Mouse (Mus musculus) WW6 (cell line): ENCODE results near the gene Cox5a.
A peak's percentile ranks its signal among the peaks of the same experiment; 100 is the strongest.

Experiments used
- DNase-seq: peaks from one replicate; pipeline ENCODE4 v3.0.0-alpha.2; 2013; ENCODE audit warnings: low read depth, low spot score

The Cox5a gene

GRCm38 (mm10) chr9:57561711-57562099, 40.6 kb downstream of the Cox5a start:
- DNase-seq, result no peak

- DNase-seq, result no peak
Measured at GRCm38 (mm10) chr9:57562896-57563372, 41.9 kb downstream of the Cox5a start.

- no peak for DNase-seq
Measured at GRCm38 (mm10) chr9:57564609-57565008, 43.5 kb downstream of the Cox5a start.

GRCm38 (mm10) chr9:57565741-57566221, 44.7 kb downstream of the Cox5a start:
- no peak for DNase-seq

- DNase-seq, result peak; percentile 40
Measured at GRCm38 (mm10) chr9:57566846-57567245, 45.8 kb downstream of the Cox5a start.

GRCm38 (mm10) chr9:57568500-57568899, 47.4 kb downstream of the Cox5a start:
- no peak for DNase-seq

- DNase-seq, result no peak
Measured at GRCm38 (mm10) chr9:57574397-57574796, 53.3 kb downstream of the Cox5a start.

GRCm38 (mm10) chr9:57575577-57575976, 54.5 kb downstream of the Cox5a start:
- no peak for DNase-seq

GRCm38 (mm10) chr9:57577144-57577849, 56.2 kb downstream of the Cox5a start:
- no peak for DNase-seq
